Mouse (Mus musculus): ENCODE results near the gene Pfkl. TPM values are rescaled to one million over a fixed set of nuclear protein-coding genes. Genes with fewer than 3 reads are reported as not detected.
"Not testable (repeated sequence)": the region's sequence is repeated elsewhere in the genome, so short reads cannot be mapped to it uniquely, and the experiment has no call there.

Pfkl gene
- polyA plus RNA-seq, 1 experiment from 2014 or later, result 126 TPM

DNA sequence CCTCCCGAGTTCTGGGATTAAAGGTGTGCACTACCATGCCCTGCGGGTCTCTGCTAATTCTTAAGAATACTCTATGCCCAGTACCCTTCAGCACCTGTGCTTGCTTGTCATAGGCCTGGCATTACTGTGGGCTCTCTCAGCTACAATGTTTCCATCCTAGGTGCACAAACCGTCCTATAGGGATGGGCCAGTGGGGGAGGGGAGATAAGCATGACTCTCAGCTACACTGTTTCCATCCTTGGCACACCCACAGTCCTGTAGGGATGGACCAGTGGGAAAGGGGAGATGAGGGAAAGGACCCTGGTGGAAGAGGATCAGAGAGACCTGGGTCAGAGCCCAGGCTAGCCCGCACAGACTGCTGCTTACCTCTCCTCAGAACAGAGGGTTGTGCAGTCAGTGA lies 27.3 kb upstream of the Pfkl start:
- no peak overlapping the region for H3K9ac ChIP-seq
- no peaks in the 10 kb centered on the region for H3K36me3 ChIP-seq
- H3K4me2 ChIP-seq, result no peak overlapping the region
- ATAC-seq (ENCODE audit: low FRiP score, low read depth), result no peak
- H3K4me1 ChIP-seq (replicated peaks), result no peaks in the 10 kb centered on the region
- no peaks in the 10 kb centered on the region for H3K9me3 ChIP-seq
- no peaks in the 10 kb centered on the region for H3K27me3 ChIP-seq
- H3K27ac ChIP-seq (replicated peaks), result no peak overlapping the region
- 91% methylated on average over 4 of the region's 4 CpGs for WGBS
- H3K4me3 ChIP-seq, result no peak overlapping the region

DNA sequence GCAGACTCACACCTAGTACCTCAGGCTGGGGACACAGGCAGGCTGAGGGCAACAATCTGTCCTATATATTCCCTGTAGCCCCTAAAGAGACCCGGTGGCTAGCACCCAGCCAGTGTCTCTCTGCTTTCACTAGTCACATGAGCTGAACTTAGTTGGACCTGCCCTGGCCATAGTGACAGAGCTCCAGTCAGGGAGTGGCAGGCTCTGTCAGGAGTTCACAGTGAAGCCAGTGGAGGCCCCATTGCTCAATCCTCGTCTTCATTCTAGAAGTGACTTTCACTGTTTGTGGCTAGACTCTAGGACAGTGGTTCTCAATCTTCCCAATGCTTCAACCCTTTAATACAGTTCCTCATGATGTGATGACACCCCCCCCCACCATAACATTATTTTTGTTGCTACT lies 22.1 kb upstream of the Pfkl start:
- no peak for ATAC-seq (ENCODE audit: low FRiP score, low read depth)

DNA sequence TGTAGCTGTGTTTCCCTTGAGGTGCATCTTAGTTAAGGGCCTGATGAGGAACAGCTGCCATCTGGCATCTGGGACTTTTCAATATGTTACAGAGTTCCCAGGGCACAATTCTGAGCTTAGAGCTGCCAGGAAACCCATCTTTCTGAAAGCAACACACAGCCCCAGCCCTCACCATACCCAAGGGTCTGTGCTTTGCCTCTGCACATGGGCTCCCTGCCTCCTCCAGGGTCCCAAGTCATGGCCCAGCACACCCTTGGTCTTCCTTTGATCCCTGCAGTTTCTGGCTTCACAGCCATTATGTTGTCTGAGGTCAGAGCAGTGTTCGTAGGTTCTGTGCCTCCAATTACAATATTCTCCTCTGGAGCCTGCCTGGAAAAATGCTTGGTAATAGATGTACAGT lies 19.2 kb upstream of the Pfkl start:
- Histone ChIP-seq H3K4me2 (no peak overlapping the region), H3K9ac (no peak overlapping the region), H3K36me3 (no peaks in the 10 kb centered on the region), H3K9me3 (no peaks in the 10 kb centered on the region), H3K27ac (replicated peaks) (no peak overlapping the region), H3K27me3 (no peaks in the 10 kb centered on the region), H3K4me1 (replicated peaks) (no peaks in the 10 kb centered on the region), H3K4me3 (no peak overlapping the region)
- ATAC-seq (ENCODE audit: low FRiP score, low read depth), result no peak
- 76% methylated on average over 1 of the region's 1 CpGs for WGBS

More for the DNA sequence above, 22.1 kb upstream of the Pfkl start:
- Histone ChIP-seq H3K9ac (no peak overlapping the region), H3K27me3 (no peaks in the 10 kb centered on the region), H3K4me2 (no peak overlapping the region), H3K9me3 (no peaks in the 10 kb centered on the region), H3K4me3 (no peak overlapping the region), H3K27ac (replicated peaks) (no peak overlapping the region), H3K4me1 (replicated peaks) (no peaks in the 10 kb centered on the region), H3K36me3 (no peaks in the 10 kb centered on the region)
- WGBS, result 79% methylated on average over 2 of the region's 2 CpGs

DNA sequence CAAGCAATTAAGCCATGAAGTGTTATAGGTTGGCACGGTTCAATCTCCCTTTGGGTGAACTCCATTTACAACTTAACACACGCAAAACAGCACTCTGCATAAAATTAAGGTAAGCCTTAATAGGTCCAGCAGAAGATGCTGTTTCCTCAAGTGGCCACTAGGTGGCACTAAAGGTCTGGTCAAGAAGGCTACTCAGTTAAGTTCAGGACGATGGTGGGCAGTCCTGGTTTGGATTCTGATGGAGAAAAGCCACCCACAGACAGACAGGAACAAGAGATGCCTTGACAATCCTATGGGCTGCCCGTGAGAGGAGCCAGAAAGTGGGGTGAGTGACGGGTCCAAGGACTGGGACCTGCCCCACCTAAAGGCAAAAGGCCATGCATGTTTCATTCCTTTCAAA lies 18.2 kb upstream of the Pfkl start:
- H3K27ac ChIP-seq (replicated peaks), result no peak overlapping the region
- H3K36me3 ChIP-seq, result no peaks in the 10 kb centered on the region
- no peaks in the 10 kb centered on the region for H3K27me3 ChIP-seq
- H3K9me3 ChIP-seq, result no peaks in the 10 kb centered on the region
- H3K9ac ChIP-seq, result no peak overlapping the region
- no peaks in the 10 kb centered on the region for H3K4me1 ChIP-seq (replicated peaks)
- 2% methylated on average over 5 of the region's 5 CpGs for WGBS
- peak; percentile 73 for ATAC-seq (ENCODE audit: low FRiP score, low read depth)
- H3K4me3 ChIP-seq, result no peak overlapping the region
- H3K4me2 ChIP-seq, result no peak overlapping the region

DNA sequence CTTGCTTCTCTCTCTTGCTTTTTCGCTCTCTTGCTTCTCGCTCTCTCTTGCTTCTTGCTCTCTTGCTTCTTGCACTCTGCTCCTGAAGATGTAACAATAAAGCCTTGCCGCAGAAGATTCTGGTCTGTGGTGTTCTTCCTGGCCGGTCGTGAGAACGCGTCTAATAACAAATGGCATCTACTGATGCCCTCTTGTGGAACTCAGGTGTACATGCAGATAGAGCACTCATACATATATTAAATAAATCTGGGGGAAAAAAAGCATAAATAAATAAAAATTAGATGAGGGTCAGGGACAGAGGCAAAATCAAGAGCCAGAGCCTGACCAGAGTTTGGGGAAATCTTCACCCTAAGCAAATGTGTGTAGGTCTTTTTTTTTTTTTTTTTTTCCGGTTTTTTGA lies 15.6 kb upstream of the Pfkl start:
- not testable (repeated sequence) for H3K4me2 ChIP-seq; H3K27ac ChIP-seq (replicated peaks); H3K4me1 ChIP-seq (replicated peaks); H3K36me3 ChIP-seq; H3K27me3 ChIP-seq; H3K9me3 ChIP-seq; H3K9ac ChIP-seq; ATAC-seq (ENCODE audit: low FRiP score, low read depth); H3K4me3 ChIP-seq
- whole genome bisulfite sequencing, result 85% methylated on average over 6 of the region's 8 CpGs

DNA sequence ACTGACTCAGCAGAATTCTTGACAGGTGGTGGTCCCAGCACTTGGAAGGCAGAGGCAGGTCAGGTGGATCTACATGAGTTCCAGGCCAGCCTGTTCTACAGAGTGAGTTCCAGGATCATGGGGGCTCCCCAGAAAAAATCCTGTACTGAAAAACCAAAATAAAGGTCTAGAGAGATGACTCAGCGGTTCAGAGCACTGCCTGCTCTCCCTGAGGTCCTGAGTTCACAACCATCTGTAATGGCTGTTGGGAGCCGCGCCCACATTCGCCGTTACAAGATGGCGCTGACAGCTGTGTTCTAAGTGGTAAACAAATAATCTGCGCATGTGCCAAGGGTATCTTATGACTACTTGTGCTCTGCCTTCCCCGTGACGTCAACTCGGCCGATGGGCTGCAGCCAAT lies 10.1 kb upstream of the Pfkl start:
- not testable (repeated sequence) for H3K27ac ChIP-seq (replicated peaks); H3K36me3 ChIP-seq; H3K9ac ChIP-seq; ATAC-seq (ENCODE audit: low FRiP score, low read depth); H3K4me1 ChIP-seq (replicated peaks); H3K9me3 ChIP-seq; H3K27me3 ChIP-seq; H3K4me2 ChIP-seq; H3K4me3 ChIP-seq
- WGBS, result 96% methylated on average over 7 of the region's 11 CpGs

DNA sequence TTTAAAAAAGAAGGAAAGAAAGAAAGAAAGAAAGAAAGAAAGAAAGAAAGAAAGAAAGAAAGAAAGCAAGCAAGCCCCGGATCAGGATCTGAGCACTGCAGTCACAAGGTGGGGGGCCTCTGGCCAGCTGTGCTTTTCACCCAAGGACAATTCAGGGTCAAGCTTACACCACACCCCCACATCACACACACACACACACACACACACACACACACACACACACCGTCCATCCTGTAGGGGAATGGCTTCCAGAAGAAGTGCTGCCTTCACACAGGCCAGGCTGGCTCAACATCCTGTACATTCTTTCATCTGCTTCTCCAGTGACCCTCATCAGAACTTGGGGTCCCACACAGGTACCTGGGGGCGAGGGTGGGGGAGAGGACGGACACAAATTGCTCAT lies 9.4 kb upstream of the Pfkl start:
- no peak overlapping the region for H3K27ac ChIP-seq (replicated peaks)
- H3K36me3 ChIP-seq, result no peaks in the 10 kb centered on the region
- H3K4me2 ChIP-seq, result peak overlapping the region; percentile 70; the same call in 1 of the 2 replicates
- ATAC-seq (ENCODE audit: low FRiP score, low read depth), result peak; percentile 51; the same call in 1 of the 2 replicates
- no peak overlapping the region for H3K4me3 ChIP-seq
- H3K9me3 ChIP-seq, result no peaks in the 10 kb centered on the region
- H3K27me3 ChIP-seq, result no peaks in the 10 kb centered on the region
- 82% methylated on average over 4 of the region's 4 CpGs for WGBS
- H3K4me1 ChIP-seq (replicated peaks), result 0 out of 2 replicates have a peak, but pooled peaks cover 2% of the 10 kb centered on the region
- no peak overlapping the region for H3K9ac ChIP-seq

DNA sequence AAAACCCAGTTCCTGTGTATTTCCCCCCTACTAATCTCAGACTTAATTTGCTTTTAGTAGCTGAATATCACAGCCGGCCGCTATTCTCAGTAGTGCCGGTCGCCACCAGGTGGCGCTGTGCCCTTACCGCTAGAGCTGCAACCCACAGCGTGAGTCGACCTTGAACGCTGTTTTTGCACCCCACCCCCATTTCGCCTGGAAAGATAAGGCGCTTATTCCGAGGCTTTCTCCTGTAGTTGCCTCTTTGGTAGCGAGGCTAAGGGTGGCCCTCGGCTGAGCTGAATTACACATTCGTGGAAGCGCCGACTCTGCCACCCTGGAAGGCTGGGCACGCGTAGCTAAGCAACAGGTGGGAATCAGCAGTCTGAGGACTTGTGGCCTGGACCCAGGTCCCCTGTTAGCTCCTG lies 8.9 kb upstream of the Pfkl start:
- no peaks in the 10 kb centered on the region for H3K9me3 ChIP-seq
- no peak overlapping the region for H3K27ac ChIP-seq (replicated peaks)
- ATAC-seq (ENCODE audit: low FRiP score, low read depth), result peak; percentile 87
- peak overlapping the region; percentile 36 for H3K4me3 ChIP-seq
- H3K27me3 ChIP-seq, result no peaks in the 10 kb centered on the region
- H3K4me2 ChIP-seq, result peak overlapping the region; percentile 70
- 0 out of 2 replicates have a peak, but pooled peaks cover 2% of the 10 kb centered on the region for H3K4me1 ChIP-seq (replicated peaks)
- no peaks in the 10 kb centered on the region for H3K36me3 ChIP-seq
- 20% methylated on average over 19 of the region's 19 CpGs for WGBS
- H3K9ac ChIP-seq, result no peak overlapping the region

DNA sequence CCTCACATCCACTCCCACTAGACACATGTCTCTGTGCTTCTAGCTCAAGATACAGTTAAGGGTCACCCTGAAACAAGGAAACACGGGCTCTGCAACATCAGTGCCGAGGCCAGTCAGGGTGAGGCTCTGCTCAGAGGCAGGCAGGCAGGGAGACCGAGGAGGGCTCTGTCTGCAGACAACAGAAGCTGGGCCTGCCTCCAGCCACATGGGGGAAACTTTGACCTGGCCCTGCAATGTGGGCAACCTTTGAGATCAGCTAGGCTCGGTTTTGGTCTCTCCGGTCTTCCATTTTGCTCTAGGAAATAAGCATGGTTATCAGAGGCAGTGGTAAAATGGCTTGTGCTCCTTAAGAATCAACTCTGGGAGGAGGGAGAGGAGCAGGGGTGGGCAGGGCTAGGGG lies 6.5 kb upstream of the Pfkl start:
- no peak for ATAC-seq (ENCODE audit: low FRiP score, low read depth)
- 0 out of 2 replicates have a peak, but pooled peaks cover 2% of the 10 kb centered on the region for H3K4me1 ChIP-seq (replicated peaks)
- no peaks in the 10 kb centered on the region for H3K27me3 ChIP-seq
- no peaks in the 10 kb centered on the region for H3K9me3 ChIP-seq
- WGBS, result 52% methylated on average over 5 of the region's 5 CpGs
- no peak overlapping the region for H3K4me3 ChIP-seq
- H3K27ac ChIP-seq (replicated peaks), result no peak overlapping the region
- H3K4me2 ChIP-seq, result no peak overlapping the region
- no peak overlapping the region for H3K9ac ChIP-seq
- no peaks in the 10 kb centered on the region for H3K36me3 ChIP-seq

DNA sequence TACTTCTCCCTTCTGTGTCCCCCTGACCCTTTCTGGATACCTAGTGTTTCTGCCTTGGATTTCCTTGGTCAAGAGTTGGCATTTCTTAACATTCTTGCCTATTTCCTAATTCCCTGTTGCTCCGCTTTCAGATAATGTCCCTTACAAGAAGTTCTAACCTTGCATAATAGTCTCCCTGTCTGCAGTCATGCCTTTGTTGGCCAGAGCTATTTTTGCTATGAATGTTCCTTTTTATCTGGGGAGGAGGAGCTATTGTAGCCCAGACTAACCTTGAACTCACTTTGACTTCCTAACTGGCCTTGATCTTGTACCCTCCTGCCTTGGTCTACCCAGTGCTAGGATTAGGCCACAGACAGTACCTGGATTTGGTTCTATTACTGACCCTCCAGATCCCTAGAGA lies 5.6 kb upstream of the Pfkl start:
- H3K4me3 ChIP-seq, result no peak overlapping the region
- H3K36me3 ChIP-seq, result no peaks in the 10 kb centered on the region
- no peak overlapping the region for H3K9ac ChIP-seq
- H3K4me2 ChIP-seq, result no peak overlapping the region
- H3K9me3 ChIP-seq, result no peaks in the 10 kb centered on the region
- H3K4me1 ChIP-seq (replicated peaks), result peaks cover 4% of the 10 kb centered on the region; the same call in 1 of the 2 replicates
- no peak for ATAC-seq (ENCODE audit: low FRiP score, low read depth)
- 96% methylated on average over 1 of the region's 1 CpGs for WGBS
- 0 out of 2 replicates have a peak, but pooled peaks cover 2% of the 10 kb centered on the region for H3K27me3 ChIP-seq
- no peak overlapping the region for H3K27ac ChIP-seq (replicated peaks)

DNA sequence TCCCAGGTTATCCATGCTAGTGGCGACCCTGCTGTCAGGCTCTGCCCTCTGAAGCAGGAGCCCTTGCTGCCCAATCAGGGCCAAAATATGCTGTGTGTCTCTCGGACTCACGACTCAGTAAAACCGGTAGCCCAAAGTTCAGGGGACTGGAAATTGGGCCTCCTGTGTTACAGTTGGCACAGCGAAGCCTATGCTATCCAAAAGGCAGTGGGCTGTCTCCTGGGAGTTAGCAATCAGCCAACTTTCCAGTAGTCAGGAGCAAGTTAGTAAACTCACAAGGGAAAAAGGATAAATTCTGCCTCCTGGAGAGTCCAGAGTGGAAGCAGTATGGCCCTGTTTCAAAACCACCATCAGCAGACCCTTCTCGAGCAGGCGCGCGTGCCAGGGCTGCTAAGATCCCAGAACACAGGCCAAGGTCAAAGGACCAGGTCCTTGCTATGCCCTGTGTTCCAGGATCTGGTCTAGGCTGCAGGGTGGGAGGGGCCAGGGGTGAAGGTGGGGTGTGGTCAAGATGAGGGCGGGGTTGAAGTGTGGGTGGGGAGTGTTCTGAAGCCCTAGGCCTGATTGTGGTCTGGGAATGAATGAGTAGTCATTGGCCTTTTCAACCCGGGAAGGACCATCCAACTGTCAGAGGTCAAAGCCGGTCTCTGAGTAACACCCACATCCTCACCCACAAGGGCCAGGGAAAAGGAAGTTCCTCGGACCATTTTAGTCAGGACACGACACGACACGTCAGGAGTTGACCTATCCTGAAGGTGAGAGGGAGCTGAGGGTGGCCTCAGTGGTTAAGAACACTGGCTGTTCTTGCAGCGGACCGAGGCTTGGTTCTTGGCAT lies 3.0 kb upstream of the Pfkl start:
- Histone ChIP-seq H3K9me3 (no peaks in the 10 kb centered on the region), H3K4me3 (no peak overlapping the region), H3K36me3 (no peaks in the 10 kb centered on the region), H3K4me2 (no peak overlapping the region), H3K4me1 (replicated peaks) (peaks cover 15% of the 10 kb centered on the region), H3K27me3 (0 out of 2 replicates have a peak, but pooled peaks cover 2% of the 10 kb centered on the region), H3K9ac (no peak overlapping the region), H3K27ac (replicated peaks) (no peak overlapping the region)
- no peak for ATAC-seq (ENCODE audit: low FRiP score, low read depth)
- WGBS, result 94% methylated on average over 18 of the region's 18 CpGs

DNA sequence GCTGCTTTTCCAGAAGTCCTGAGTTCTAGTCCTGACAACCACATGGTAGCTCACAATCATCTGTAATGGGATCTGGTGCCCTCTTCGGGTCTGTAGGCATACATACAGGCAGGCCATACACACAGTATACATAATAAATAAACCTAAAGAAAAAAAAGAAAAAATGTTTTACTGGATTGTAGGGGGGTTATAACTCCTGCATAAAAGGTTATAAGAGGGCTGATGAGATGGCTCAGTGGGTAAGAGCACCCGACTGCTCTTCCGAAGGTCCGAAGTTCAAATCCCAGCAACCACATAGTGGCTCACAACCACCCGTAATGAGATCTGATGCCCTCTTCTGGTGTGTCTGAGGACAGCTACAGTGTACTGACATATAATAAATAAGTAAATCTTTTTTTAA lies 1.2 kb upstream of the Pfkl start:
- ATAC-seq (ENCODE audit: low FRiP score, low read depth); H3K27me3 ChIP-seq; H3K4me2 ChIP-seq; H3K9me3 ChIP-seq; H3K4me3 ChIP-seq; H3K9ac ChIP-seq; H3K36me3 ChIP-seq; H3K27ac ChIP-seq (replicated peaks): not testable (repeated sequence)
- WGBS, result 95% methylated on average over 5 of the region's 5 CpGs
- peaks cover 33% of the 10 kb centered on the region for H3K4me1 ChIP-seq (replicated peaks)
